Mouse (Mus musculus): ENCODE data around the gene Klrk1.
"Not testable (repeated sequence)": the region's sequence is repeated elsewhere in the genome, so short reads cannot be mapped to it uniquely, and the experiment has no call there.

Klrk1 gene

DNA sequence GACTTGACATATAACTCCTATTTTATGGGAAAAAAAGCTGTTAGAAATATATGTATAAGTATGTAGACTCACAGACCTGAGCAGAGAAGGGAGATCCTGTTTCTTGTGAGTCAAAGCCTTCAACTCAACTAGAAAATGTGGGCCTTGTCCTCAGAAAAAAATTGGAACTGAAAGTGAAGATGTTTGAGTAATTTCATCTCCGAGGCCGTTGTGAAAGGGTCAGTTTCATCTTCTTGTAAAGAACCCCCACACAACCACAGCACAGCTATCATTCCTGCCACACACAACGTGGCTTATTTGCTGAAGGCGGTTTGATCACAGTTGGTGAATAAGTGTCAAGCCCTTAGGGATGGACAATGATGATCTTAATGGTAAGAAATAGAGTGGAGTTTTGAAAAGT lies at the start of gene Klrk1:
Gene Klrk1 (minus strand): TSS at position 130 of the 400 bp plus-strand sequence.
- no peak for DNase-seq (ENCODE audit: low spot score in 2 of 2)

DNA sequence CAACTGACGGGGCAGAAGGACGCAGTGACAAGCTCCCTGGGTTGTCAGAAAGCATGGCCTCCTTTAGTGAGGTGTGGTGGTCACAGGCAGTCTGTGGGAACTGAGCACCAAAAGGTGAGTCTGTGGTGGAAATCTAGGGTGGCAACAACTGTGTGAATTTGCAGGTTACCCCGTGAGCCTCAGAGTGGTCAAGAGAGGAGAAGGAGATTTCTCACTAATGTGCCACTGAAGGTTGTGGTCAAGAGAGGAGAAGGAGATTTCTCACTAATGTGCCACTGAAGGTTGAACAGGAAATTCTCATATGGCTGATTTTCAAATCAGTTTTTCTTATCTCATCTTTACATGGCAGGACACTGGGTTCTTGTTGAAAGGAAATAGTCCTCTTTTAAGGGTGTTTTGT lies 37.6 kb upstream of the Klrk1 start:
- not testable (repeated sequence) for DNase-seq (ENCODE audit: low spot score in 2 of 2)

DNA sequence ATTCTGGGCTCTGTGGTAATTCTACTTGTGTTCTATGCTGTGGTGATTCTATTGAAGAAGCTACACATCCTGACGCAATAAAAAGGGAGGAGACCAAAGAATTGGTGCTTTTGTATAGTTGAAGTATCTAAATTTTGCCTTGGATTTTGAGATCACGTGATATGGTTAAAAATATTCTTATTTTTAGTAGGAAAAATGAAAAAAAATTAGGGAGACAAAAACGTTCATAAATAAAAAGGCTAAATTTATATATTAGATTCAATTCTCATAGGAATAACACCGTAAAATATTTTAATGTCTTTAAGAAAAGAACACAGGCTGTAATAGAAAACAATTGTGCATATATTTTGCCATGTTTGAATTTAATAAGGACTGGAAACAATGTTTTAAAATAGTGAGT lies 36.9 kb upstream of the Klrk1 start, which contains the start of gene Klrc2:
Gene Klrc2 (minus strand): TSS at position 101 of the 400 bp plus-strand sequence.
- DNase-seq (ENCODE audit: low spot score in 2 of 2) = not testable (repeated sequence)

DNA sequence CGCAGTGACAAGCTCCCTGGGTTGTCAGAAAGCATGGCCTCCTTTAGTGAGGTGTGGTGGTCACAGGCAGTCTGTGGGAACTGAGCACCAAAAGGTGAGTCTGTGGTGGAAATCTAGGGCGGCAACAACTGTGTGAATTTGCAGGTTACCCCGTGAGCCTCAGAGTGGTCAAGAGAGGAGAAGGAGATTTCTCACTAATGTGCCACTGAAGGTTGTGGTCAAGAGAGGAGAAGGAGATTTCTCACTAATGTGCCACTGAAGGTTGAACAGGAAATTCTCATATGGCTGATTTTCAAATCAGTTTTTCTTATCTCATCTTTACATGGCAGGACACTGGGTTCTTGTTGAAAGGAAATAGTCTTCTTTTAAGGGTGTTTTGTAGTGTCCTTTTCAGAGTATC lies 20.4 kb upstream of the Klrk1 start:
- DNase-seq (ENCODE audit: low spot score in 2 of 2) = not testable (repeated sequence)

DNA sequence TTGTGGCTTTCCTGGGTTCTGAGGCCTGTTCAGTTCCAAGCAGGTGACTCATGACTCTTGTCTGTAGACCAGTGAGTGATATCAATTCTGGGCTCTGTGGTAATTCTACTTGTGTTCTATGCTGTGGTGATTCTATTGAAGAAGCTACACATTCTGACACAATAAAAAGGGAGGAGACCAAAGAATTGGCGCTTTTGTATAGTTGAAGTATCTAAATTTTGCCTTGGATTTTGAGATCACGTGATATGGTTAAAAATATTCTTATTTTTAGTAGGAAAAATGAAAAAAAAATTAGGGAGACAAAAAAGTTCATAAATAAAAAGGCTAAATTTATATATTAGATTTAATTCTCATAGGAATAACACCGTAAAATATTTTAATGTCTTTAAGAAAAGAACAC lies 19.6 kb upstream of the Klrk1 start, which contains the start of gene Klrc3:
Gene Klrc3 (minus strand): TSS at position 101 of the 400 bp plus-strand sequence.
- not testable (repeated sequence) for DNase-seq (ENCODE audit: low spot score in 2 of 2)

DNA sequence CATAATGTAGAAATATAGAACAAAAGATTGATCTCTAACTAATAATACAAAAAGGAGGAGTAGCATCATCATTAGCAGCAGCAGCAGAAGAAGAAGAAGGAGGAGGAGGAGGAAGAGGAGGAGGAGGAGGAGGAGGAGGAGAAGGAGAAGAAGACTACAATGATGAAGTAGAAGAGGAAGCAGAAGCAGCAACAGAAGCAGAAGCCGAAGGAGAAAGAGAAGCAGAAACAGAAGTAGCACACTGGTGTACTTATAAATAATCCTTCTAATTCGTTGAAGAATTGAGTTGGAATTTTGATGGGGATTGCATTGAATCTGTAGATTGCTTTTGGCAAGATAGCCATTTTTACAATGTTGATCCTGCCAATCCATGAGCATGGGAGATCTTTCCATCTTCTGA lies 7.4 kb upstream of the Klrk1 start:
- DNase-seq (ENCODE audit: low spot score in 2 of 2) = not testable (repeated sequence)

DNA sequence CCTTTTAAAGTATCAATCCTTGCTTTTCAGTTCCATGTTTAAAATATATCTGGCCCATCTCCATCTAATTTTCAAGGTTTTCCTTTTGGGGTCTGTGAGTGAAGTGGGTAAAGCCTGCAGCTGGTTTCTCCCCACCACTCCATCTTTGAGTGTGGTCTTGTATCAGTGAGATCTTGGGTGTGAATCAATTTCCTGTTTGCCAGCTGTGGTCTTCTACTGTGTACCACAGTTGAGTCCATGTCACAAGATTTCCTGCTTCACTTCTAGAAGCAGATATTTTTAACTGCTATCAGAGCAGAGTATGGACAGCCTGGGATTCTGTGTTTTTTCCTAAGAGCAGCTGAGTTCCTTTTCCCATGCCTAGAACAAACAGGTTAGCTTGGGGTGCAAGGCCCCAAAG lies 15.3 kb downstream of the Klrk1 start:
- DNase-seq (ENCODE audit: low spot score in 2 of 2) = no peak

DNA sequence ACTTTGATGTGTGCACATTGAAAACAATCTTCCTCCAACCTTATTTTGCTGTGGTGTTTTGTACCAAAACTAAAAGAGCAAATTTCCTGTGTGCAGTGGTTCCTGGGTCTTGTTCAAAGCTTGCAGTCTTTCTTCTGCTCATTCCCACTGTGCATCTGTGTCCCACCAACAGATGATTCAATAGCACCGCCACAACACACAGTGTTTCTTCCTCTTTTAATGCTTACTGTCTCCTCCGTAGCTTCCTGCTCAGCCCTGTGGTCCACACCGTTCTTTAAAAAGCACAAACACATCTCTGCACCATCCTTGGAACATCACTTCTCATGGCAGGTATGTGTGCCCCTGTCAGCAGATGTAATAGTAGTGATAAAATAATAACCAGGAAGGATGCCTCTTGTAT lies 32.2 kb downstream of the Klrk1 start, which contains the start of gene Klrd1:
Gene Klrd1 (plus strand): TSS at position 275 of the 400 bp plus-strand sequence.
- no peak for DNase-seq (ENCODE audit: low spot score in 2 of 2)

DNA sequence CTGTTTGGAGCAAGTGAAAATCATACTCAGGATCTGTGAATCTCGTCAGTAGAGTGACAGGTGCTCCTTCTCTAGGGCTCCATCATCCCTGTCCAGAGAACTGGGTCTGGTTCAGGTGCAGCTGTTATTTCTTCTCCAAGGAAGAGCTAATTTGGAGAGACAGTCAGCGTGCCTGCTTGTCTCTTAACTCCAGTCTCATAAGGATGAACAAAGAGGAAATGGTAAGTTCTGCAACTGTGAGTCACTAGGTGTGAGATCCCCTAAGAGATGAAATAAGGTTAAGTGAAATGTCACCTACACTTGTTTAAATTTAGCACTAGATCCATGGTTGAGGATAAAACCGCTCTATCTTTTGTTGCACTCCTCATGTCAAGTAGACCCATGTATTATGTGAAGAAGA lies 40.6 kb downstream of the Klrk1 start:
- no peak for DNase-seq (ENCODE audit: low spot score in 2 of 2)

DNA sequence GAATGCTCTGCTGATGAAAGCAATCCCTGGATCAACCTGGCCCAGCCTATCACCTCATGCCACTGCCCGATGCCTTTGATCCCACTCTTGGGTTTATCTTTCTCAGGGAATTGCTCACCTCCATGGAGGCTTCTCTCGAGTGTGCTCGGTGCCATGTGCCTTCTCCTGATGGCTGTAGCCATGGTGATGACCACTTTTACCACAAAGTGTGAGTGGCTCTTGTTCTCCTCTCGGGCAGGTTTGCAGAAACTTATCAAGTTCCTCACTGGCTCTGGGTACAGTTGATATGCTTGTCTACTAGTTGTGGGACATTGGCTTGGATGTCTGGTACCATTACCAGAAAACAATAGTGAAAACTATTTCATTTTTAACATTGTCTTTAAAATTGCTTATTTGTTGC lies 41.8 kb downstream of the Klrk1 start:
- no peak for DNase-seq (ENCODE audit: low spot score in 2 of 2)

DNA sequence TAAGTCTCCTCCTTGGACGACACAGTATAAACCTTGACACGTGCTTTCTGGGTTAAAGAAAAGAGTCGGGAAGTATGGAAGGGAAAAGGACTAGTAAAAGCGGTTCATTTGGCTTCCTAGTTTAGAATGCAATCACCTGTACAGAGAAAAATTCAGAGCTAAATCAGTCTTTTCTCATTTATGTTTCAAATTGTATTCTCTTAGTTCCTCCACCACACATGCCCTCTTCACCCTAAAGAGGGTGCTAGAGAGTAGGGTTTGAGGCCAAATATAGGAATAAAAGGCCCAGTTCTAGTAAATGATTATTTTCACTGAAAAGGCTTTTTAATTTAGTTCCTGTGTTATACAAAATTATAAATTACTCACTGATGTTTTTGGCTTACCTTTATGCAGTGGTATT lies 42.4 kb downstream of the Klrk1 start:
- DNase-seq (ENCODE audit: low spot score in 2 of 2) = no peak

DNA sequence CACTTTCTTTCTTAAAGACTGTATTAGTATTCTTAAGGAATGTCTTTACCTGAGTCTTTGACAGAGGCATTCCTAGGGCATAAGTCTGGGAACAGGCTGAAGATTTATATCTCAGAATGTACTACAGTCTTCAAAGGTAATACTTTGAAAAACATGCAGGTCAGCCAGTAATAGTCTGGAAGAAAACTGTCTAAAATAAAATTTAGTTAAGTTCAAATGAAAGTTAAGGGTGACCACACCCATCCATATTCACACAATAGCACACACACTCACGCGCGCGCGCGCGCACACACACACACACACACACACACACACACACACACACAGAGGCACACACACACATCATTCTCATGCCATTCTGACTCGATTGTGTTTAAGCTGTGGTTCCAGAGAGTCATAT lies 46.1 kb downstream of the Klrk1 start, which contains the start of gene Klre1:
Gene Klre1 (plus strand): TSS at position 301 of the 400 bp plus-strand sequence.
- DNase-seq (ENCODE audit: low spot score in 2 of 2) = no peak

DNA sequence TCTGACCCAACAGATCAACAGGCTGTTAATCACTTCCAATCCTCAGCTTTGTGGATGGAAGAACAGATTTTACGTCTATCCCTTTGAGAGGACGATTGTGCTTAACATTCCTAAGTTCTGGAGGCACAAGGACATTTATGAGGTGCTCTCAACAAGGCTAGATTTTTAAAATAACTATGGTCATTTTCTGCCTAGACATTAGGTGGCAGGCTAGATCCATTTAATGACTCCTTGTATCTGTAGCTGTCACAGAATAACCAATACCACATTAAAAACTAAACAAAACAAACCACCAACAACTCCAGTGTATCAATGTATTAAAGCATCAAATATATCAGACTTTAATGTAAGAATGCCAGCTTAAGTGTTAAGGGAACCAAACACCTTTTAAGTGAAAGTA lies 48.3 kb downstream of the Klrk1 start:
- no peak for DNase-seq (ENCODE audit: low spot score in 2 of 2)

DNA sequence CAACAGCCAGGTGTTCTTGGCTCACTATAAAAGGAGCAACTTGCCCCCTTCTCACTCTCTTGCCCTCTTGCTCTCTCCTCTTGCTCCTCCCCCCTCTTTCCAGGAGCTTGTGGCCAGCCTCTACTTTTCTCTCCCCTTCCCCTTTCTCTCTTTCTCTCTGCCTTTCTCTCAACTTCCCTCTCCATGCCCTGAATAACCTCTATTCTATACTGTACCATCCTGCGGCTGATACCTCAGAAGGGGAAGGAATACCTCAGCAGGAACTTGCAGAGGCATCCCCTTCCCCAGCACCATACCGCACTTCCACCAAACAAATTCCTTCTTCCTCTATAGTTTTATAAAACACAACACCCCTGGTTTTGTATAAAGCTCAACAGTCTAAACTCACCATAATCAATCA lies 58.4 kb downstream of the Klrk1 start:
- DNase-seq (ENCODE audit: low spot score in 2 of 2) = no peak
